Mouse (Mus musculus): ENCODE results near the gene Gm2696. TPM values are rescaled to one million over a fixed set of nuclear protein-coding genes. Genes with fewer than 3 reads are reported as not detected.
"Not testable (repeated sequence)": the region's sequence is repeated elsewhere in the genome, so short reads cannot be mapped to it uniquely, and the experiment has no call there.

The Gm2696 gene
- polyA plus RNA-seq (2012; fragmentation: generic; extraction: Trizol), result not detected

DNA sequence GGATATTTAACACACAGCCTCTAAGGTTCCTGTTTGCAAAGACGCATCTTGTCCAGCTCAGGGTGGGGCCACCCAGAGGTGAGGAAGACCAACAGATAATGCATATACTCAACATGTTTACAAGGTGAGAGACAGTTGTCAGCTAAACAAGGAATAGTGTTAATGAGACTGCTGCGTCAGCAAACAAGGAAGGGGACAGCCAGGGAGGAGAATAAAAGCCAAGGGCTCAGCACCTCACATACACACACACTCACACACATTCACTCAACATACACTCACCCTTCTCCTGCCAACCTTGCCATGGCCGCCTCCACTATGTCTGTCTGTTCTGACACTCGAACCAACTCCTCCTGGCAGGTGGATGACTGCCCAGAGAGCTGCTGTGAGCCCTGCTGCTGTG is at the start of gene Gm2696:
TSS of gene Gm2696 (plus strand) at position 301 of the 400 bp plus-strand sequence.
- H3K4me3 ChIP-seq, result no peak within 1 kb of the TSS
- no peaks in the 10 kb centered on the region for H3K36me3 ChIP-seq (ENCODE audit: control insufficient read depth, insufficient read depth)
- no peaks in the 10 kb centered on the region for H3K79me2 ChIP-seq (ENCODE audit: control insufficient read depth, insufficient read depth)
- no peak for TF ChIP-seq E2F4 (IDR thresholded peaks at IDR 0.05; ENCODE audit: insufficient read depth)
- TF ChIP-seq TCF12 (IDR thresholded peaks at IDR 0.05; ENCODE audit: insufficient read depth, poor library complexity, severe bottlenecking), result no peak
- no peak for TF ChIP-seq TCF3 (IDR thresholded peaks at IDR 0.05; ENCODE audit: insufficient read length, low read depth)
- TF ChIP-seq MYOG (IDR thresholded peaks at IDR 0.05; ENCODE audit: control insufficient read depth in 1 of 3, insufficient read depth in 1 of 3, insufficient read length in 2 of 3, low read depth in 2 of 3), result no peak
- no peak for TF ChIP-seq POLR2A (IDR thresholded peaks at IDR 0.05; ENCODE audit: insufficient read length, low read depth)
- TF ChIP-seq CEBPB (IDR thresholded peaks at IDR 0.05; ENCODE audit: insufficient read depth, poor library complexity, severe bottlenecking), result no peak
- no peak within 1 kb of the TSS for H3K4me2 ChIP-seq (ENCODE audit: low read depth)
- no peak within 1 kb of the TSS for H3ac ChIP-seq (ENCODE audit: control insufficient read depth, insufficient read length)
- peaks cover 8% of the 10 kb centered on the region for H3K27me3 ChIP-seq (ENCODE audit: control insufficient read depth, insufficient read depth, insufficient read length)

DNA sequence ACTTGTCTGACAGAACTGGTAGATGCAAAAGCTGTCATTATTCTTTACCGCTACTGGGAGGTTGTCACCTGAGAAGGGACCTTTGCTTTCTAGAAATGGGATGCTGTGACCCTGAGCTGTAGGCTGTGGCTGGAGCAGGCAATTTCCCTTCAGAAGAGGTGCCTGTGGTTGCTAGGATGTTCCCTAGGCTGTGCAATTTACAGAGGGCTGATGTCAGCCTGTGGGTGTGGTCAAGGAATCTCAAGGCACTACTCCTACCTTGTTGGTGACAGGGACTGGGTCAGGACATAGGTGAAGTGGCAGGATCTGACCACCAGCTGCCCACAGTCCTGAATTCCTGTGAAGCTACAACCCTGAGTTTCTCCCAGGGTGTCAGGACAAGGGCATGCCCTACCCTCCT is 44.8 kb upstream of the Gm2696 start:
- H3K36me3 ChIP-seq (ENCODE audit: control insufficient read depth, insufficient read depth), result no peaks in the 10 kb centered on the region
- H3ac ChIP-seq (ENCODE audit: control insufficient read depth, insufficient read length), result no peak overlapping the region

DNA sequence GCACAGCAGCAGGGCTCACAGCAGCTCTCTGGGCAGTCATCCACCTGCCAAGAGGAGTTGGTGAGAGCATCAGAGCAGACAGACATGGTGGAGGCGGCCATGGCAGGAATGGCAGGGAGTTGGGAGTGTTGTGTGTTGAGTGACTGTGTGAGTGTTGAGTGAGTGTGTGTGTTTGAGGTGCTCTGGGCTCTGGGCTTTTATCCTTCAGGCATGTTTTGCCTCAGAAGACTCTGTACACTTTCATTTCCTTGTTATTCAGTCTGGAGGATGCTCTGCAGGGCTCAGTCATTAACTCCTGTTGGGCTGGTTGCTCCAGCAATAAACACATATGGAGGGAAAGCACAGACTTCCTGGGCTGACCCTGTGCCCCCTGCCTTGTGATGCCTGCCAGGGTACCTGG is 43.3 kb upstream of the Gm2696 start, which contains the start of gene Gm3238:
TSS of gene Gm3238 (minus strand) at position 101 of the 400 bp plus-strand sequence.
- not testable (repeated sequence) for H3K36me3 ChIP-seq (ENCODE audit: control insufficient read depth, insufficient read depth); H3K4me2 ChIP-seq (ENCODE audit: low read depth)

More for the DNA sequence above, 44.8 kb upstream of the Gm2696 start:
- Histone ChIP-seq H3K27me3 (ENCODE audit: control insufficient read depth, insufficient read depth, insufficient read length) (no peaks in the 10 kb centered on the region), H3K79me2 (ENCODE audit: control insufficient read depth, insufficient read depth) (no peaks in the 10 kb centered on the region), H3K4me3 (no peak overlapping the region), H3K4me2 (ENCODE audit: low read depth) (no peak overlapping the region)
- no peak for TF ChIP-seq SRF (IDR thresholded peaks at IDR 0.05; ENCODE audit: control insufficient read depth, insufficient read length, low read depth)
- no peak for TF ChIP-seq MYOD1 (IDR thresholded peaks at IDR 0.05; ENCODE audit: control insufficient read depth in 1 of 3, insufficient read length in 2 of 3, low read depth in 2 of 3)
- TF ChIP-seq USF1 (IDR thresholded peaks at IDR 0.05; ENCODE audit: low read depth), result no peak
- no peak for TF ChIP-seq TCF12 (IDR thresholded peaks at IDR 0.05; ENCODE audit: insufficient read depth, poor library complexity, severe bottlenecking)
- TF ChIP-seq POLR2AphosphoS2 (IDR thresholded peaks at IDR 0.05; ENCODE audit: insufficient read length, low read depth), result no peak
- no peak for TF ChIP-seq E2F4 (IDR thresholded peaks at IDR 0.05; ENCODE audit: insufficient read depth)
- TF ChIP-seq REST (IDR thresholded peaks at IDR 0.05; ENCODE audit: insufficient read depth, insufficient read length), result no peak
- TF ChIP-seq MAX (IDR thresholded peaks at IDR 0.05; ENCODE audit: low read depth), result no peak
- TF ChIP-seq CEBPB (IDR thresholded peaks at IDR 0.05; ENCODE audit: insufficient read depth, poor library complexity, severe bottlenecking), result no peak
- TF ChIP-seq MYOG (IDR thresholded peaks at IDR 0.05; ENCODE audit: control insufficient read depth in 1 of 3, insufficient read depth in 1 of 3, insufficient read length in 2 of 3, low read depth in 2 of 3), result no peak
- TF ChIP-seq POLR2A (IDR thresholded peaks at IDR 0.05; ENCODE audit: insufficient read length, low read depth), result no peak
- no peak for TF ChIP-seq TCF3 (IDR thresholded peaks at IDR 0.05; ENCODE audit: insufficient read length, low read depth)

DNA sequence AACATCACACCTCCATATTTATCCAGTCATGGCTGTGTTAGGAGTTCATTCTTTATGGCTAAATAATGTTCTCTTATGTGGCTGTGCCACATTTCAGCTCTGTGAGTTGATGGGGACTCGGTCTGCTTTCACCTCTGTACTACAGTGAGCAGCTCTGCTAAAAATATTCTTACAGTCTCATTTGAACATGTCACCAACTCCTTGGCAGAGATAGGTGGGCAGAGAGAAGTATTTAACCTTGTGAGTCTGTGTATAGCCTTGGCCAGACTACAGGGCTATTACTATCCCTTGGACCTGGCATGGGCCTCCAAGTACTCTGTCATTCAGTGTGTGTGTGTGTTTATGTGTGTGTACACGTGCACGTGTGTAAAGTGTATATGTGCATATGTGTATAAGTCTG is 42.3 kb upstream of the Gm2696 start:
- not testable (repeated sequence) for H3ac ChIP-seq (ENCODE audit: control insufficient read depth, insufficient read length); H3K4me3 ChIP-seq; H3K27me3 ChIP-seq (ENCODE audit: control insufficient read depth, insufficient read depth, insufficient read length); H3K79me2 ChIP-seq (ENCODE audit: control insufficient read depth, insufficient read depth); H3K36me3 ChIP-seq (ENCODE audit: control insufficient read depth, insufficient read depth); H3K4me2 ChIP-seq (ENCODE audit: low read depth)

More for the DNA sequence above, 43.3 kb upstream of the Gm2696 start, which contains the start of gene Gm3238:
- not testable (repeated sequence) for H3K4me3 ChIP-seq; H3ac ChIP-seq (ENCODE audit: control insufficient read depth, insufficient read length); H3K27me3 ChIP-seq (ENCODE audit: control insufficient read depth, insufficient read depth, insufficient read length); H3K79me2 ChIP-seq (ENCODE audit: control insufficient read depth, insufficient read depth)

DNA sequence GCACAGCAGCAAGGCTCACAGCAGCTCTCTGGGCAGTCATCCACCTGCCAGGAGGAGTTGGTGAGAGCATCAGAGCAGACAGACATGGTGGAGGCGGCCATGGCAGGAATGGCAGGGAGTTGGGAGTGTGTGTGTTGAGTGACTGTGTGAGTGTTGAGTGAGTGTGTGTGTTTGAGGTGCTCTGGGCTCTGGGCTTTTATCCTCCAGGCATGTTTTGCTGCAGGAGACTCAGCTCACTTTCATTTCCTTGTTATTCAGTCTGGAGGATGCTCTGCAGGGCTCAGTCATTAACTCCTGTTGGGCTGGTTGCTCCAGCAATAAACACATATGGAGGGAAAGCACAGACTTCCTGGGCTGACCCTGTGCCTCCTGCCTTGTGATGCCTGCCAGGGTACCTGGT is 37.6 kb upstream of the Gm2696 start, which contains the start of gene Gm7138:
TSS of gene Gm7138 (minus strand) at position 101 of the 400 bp plus-strand sequence.
- H3K27me3 ChIP-seq (ENCODE audit: control insufficient read depth, insufficient read depth, insufficient read length); H3K36me3 ChIP-seq (ENCODE audit: control insufficient read depth, insufficient read depth); H3K4me2 ChIP-seq (ENCODE audit: low read depth); H3K79me2 ChIP-seq (ENCODE audit: control insufficient read depth, insufficient read depth); H3ac ChIP-seq (ENCODE audit: control insufficient read depth, insufficient read length); H3K4me3 ChIP-seq: not testable (repeated sequence)

DNA sequence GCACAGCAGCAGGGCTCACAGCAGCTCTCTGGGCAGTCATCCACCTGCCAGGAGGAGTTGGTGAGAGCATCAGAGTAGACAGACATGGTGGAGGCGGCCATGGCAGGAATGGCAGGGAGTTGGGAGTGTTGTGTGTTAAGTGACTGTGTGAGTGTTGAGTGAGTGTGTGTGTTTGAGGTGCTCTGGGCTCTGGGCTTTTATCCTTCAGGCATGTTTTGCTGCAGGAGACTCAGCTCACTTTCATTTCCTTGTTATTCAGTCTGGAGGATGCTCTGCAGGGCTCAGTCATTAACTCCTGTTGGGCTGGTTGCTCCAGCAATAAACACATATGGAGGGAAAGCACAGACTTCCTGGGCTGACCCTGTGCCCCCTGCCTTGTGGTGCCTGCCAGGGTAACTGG is 32.0 kb upstream of the Gm2696 start, which contains the start of gene Gm3250:
TSS of gene Gm3250 (minus strand) at position 101 of the 400 bp plus-strand sequence.
- H3K4me2 ChIP-seq (ENCODE audit: low read depth), result not testable (repeated sequence)

DNA sequence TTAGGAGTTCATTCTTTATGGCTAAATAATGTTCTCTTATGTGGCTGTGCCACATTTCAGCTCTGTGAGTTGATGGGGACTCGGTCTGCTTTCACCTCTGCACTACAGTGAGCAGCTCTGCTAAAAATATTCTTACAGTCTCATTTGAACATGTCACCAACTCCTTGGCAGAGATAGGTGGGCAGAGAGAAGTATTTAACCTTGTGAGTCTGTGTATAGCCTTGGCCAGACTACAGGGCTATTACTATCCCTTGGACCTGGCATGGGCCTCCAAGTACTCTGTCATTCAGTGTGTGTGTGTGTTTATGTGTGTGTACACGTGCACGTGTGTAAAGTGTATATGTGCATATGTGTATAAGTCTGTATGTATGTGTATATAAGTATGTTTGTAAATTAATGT is 31.1 kb upstream of the Gm2696 start:
- not testable (repeated sequence) for H3K27me3 ChIP-seq (ENCODE audit: control insufficient read depth, insufficient read depth, insufficient read length); H3K4me3 ChIP-seq; H3K36me3 ChIP-seq (ENCODE audit: control insufficient read depth, insufficient read depth); H3K4me2 ChIP-seq (ENCODE audit: low read depth); H3K79me2 ChIP-seq (ENCODE audit: control insufficient read depth, insufficient read depth); H3ac ChIP-seq (ENCODE audit: control insufficient read depth, insufficient read length)

More for the DNA sequence above, 32.0 kb upstream of the Gm2696 start, which contains the start of gene Gm3250:
- H3K4me3 ChIP-seq; H3K79me2 ChIP-seq (ENCODE audit: control insufficient read depth, insufficient read depth); H3K36me3 ChIP-seq (ENCODE audit: control insufficient read depth, insufficient read depth); H3ac ChIP-seq (ENCODE audit: control insufficient read depth, insufficient read length); H3K27me3 ChIP-seq (ENCODE audit: control insufficient read depth, insufficient read depth, insufficient read length): not testable (repeated sequence)

Measured in myocyte (in vitro differentiated cells).